Mouse (Mus musculus) spleen, embryonic (tissue): ENCODE data around the gene Kif3c.

Source experiments
- CTCF ChIA-PET: fragments of 350-600 bp; sonication (Branson Sonifier 250); formaldehyde crosslinking; loops from one replicate; lab custom pipeline; 2022; lab: Charles Lee

Gene Kif3c

GRCm38 (mm10) chr12:3424179-3424578 lies 59.2 kb downstream of the Kif3c start:
- CTCF ChIA-PET: no interaction called here

- CTCF ChIA-PET: no interaction called here
Measured at GRCm38 (mm10) chr12:3425375-3426341, 60.7 kb downstream of the Kif3c start.

DNA sequence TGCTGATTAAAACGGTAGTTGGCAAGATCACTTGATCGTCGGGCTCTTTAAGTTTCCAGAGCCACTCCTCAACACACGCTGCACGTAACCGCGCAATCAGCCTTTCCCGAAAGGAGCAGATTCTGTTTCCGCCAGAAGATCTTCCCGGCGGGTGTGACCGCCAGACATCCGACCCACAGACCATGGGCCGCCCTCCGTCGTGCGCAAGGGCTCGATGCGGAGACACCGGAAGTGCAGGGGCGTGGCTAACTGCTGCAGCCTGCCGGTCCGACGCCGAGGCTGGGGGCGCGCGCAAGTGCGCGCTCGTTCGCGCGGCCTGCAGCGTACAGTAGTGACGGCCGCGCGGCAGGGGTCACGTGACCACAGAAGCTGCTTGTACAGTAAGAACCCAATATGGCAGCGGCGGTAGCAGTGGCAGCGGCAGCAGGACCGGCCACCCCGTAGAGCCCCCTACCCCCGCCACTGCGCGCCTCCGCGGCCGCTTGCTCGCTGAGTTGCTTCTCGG lies 61.6 kb downstream of the Kif3c start, which contains the start of gene Asxl2:
Gene Asxl2 (plus strand): TSS at position 328 of the 505 bp plus-strand sequence.
- CTCF ChIA-PET: no interaction called here

DNA sequence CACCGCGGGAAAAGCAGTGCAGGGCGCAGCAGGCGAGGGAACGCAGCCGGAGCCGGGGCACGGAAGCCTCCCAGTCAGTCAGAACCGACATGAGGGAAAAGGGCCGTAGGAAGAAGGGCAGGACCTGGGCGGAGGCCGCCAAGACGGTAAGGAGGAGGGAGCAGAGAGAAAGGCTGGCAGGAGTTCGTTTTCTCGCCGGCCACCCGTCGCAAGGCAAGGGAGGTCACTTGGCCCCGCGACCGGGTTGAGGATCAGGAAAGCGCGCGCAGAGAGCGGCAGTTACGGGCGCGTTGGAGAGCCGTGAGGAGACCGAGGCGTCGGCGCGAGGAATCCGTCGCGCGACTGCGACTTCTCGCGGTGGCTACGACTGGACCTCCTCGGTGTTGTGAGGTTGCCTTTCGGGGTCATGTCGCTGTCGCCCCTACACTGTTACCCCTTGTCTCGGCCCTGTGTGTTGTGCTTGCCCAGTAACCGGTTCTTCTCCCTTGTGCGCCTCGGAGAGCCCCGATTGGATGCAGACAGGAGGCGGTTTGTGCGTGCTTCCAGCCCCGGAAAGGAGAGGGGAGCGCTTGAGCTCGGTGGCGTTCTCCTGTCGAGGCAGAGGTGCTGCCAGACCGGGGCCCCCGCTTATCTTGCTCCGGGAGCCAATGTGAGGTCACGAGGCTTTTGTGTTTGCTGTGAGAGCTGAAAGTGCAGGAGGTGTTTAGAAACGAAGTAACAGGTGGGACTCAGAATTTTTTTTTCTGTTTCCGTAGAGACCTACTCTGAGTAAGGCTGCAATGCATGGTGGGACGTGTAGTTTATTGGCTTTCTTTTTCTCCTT lies 62.3 kb downstream of the Kif3c start:
- CTCF ChIA-PET: no interaction called here

DNA sequence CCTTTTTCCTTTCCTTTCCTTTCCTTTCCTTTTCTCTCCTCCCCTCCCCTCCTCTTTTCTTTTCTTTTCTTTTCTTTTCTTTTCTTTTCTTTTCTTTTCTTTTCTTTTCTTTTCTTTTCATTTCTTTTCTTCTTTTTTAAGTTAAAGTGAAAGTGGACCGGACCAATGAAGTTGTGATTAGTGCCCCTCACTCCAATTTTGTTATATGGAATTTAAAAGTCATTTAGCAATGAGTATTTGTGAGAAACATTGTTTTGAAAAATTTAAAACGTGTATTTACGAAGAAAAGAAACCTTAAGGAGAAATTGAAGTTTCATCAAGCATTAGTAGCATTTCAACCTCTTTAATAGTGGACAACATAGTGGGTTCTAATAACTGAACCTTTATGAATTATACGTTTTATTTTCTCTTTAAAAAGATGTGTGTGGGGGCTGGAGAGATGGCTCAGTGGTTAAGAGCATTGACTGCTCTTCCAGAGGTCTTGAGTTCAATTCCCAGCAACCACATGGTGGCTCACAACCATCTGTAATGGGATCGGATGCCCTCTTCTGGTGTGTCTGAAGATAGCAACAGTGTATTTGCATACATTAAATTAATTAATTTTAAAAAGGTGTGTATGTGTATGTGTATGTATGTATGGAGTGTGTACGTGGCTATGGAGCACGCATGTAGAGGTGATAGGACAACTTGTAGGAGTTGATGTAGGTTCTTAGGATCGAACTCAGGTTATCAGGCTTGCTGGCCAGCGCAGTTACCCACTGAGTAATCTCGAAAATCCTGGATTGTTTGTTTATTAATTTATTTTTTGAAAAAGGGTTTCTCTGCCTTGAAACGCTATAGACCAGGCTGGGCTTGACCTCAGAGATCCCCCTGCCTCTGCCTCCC lies 63.2 kb downstream of the Kif3c start:
- CTCF ChIA-PET: no interaction called here

DNA sequence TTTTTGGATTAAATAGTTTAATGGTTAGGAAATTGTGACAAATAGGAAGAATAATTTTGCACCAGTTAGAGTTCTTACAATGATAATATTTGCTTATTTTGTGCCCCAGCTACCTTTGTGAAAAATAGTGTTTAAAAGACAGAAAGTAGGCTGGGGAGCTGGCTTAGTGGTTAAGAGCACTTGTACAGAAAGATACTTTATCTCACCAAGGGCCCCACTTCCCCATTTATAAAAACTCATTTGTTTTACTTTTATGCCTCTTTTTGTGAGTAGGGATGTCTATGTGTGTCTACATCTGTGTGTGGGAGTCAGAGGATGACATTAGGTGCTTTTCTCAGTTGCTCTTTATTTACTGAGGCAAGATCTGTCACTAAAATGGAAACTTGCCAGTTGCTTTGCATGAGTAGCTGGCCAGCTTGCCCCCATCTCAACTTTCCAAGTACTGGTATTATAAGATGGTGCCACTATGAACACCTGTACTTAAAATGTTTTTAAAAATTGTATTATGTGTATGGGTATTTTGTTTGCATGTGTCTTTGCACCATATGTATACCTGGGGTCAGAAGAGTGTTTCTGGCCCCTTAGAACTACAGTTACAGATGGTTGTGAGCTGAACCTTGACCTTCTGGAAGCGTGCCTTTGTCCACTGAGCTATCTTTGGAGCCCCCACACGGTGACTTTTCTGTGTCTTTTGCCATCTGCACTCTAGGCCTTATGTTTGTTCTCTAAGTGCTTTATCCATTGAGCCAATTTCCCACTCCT lies 64.9 kb downstream of the Kif3c start:
- CTCF ChIA-PET: interaction anchor here (0.6 kb wide), 1 partner anchor 192 kb away, joined by 4 read pairs; no protein-coding TSS in a partner anchor

DNA sequence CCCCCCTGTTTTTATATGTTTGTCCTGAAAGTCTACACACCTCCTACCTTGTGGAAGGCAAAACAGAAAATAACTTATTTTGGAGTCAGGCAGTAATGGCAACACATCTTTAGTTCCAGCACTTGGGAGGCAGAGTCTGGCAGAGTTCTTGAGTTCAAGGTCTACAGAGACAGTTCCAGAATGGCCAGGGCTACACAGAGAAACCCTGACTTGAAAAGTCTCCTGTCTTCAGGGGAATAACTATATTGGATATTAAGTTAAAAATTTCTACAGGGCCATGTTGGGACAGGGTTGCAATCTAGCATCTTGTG lies 65.5 kb downstream of the Kif3c start:
- CTCF ChIA-PET: no interaction called here

GRCm38 (mm10) chr12:3430985-3431384 lies 66.1 kb downstream of the Kif3c start:
- CTCF ChIA-PET: no interaction called here

DNA sequence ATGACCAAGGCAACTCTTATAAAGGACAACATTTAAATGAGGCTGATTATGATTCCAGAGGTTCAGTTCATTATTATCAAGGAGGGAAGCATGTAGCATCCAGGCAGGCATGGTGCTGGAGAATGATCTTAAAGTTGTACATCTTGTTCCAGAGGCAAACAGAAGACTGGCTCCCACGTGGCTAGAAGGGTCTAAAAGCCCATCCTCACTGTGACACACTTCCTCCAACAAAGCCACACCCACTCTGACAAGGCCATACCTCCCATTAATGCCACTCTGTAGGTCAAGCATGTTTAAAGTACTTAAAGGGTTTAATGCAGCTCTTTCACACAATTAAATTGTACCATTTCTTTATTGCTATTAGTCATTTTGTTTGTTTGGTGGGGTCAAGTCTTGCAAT lies 68.8 kb downstream of the Kif3c start:
- CTCF ChIA-PET: no interaction called here

- CTCF ChIA-PET: no interaction called here
Measured at GRCm38 (mm10) chr12:3436446-3436845, 71.5 kb downstream of the Kif3c start.

GRCm38 (mm10) chr12:3437815-3438214 lies 72.9 kb downstream of the Kif3c start:
- CTCF ChIA-PET: no interaction called here

DNA sequence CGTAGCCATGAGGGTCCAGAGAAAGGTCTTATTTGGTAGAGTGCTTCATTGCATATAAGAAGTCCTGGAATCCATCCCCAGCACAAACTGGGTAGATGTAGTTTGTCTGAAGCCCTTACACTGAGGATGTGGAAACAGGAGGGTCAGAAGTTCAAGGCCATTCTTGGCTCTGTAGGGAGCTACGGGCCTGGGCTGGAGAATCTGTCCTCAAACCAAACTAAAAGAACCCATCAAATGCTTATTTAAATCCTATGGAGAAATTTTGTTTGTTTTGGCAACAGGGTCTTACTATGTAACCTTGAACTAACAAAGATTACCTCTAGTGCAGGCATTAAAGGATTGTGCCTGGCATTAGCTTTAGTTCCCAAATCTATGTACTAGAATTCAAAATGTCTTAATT lies 76.0 kb downstream of the Kif3c start:
- CTCF ChIA-PET: interaction anchor here (0.7 kb wide), 2 partner anchors 56 to 636 kb away, joined by 3 to 4 read pairs; no protein-coding TSS in a partner anchor

- CTCF ChIA-PET: no interaction called here
Measured at GRCm38 (mm10) chr12:3441361-3441760, 76.4 kb downstream of the Kif3c start.

DNA sequence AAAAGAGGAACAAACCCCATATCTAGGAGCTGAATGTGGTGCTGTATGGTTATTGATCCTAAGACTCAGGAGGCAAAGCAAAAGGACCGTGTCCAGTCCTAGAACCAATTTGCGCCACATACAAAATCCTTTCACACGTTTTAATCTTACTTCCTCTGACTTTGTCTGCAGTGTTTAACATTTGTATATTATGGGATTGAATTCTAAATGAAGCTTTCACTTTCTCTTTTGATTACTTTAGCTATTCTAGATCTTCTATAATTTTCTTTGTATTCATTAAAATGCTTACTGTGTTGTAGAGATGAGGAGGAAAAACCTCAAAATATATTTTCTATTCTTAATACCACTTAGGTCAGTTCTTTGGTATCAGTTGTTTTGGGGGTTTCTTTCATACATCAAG lies 88.6 kb downstream of the Kif3c start:
- CTCF ChIA-PET: no interaction called here
